ENCODE assay signal across 25 mouse cellular contexts in the genomic region with DNA sequence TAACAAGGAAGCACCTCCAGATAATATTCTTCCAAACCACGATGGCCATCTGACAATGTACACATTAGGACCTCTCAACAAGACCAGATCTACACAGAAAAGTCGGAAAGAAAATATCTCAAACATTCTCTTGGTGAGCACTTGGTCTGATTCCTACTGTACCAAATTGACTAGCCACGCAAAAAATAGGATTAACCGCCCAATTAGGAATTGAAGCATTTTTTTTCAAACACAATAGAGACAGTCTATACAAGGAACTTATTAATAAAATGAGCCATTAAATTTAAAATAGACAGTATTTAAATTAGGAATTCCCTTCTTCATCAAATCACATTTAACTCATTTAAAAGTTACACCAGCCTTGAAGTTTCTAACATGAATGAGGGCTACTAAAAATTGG.
DNase-seq lines count a peak whose midpoint lies in the region; ATAC-seq and TF ChIP-seq lines count a peak whose summit lies in the region.
"Had no signal": no experiment of that assay in that cellular context is flagged by ENCODE, and none has a peak within 500 bp of the region (broad histone marks: within the 10 kb centered on the region; RNA-seq: fewer than 3 reads in every experiment).

No protein-coding gene starts in this region.

- TF ChIP-seq POLR2A in brain, embryonic 14.5 days (IDR thresholded peaks at IDR 0.05; ENCODE audit: borderline replicate concordance, extremely low read depth, insufficient read depth, insufficient read length, poor library complexity, severe bottlenecking) = no peak

- H3K4me1 ChIP-seq in hindbrain, postnatal 0 days (ENCODE audit: insufficient read depth, low read length) = no peaks in the 10 kb centered on the region
- peaks cover 7% of the 10 kb centered on the region for H3K4me1 ChIP-seq in hindbrain, embryonic 16.5 days (ENCODE audit: control insufficient read depth, insufficient read depth, low read depth, low read length)
- no peaks in the 10 kb centered on the region for H3K4me1 ChIP-seq in liver, postnatal 0 days (ENCODE audit: insufficient read depth)
- H3K4me1 ChIP-seq: embryonic facial prominence, embryonic 13.5 days; embryonic facial prominence, embryonic 15.5 days had no signal

- TF ChIP-seq CTCF in hindbrain, postnatal 0 days (IDR thresholded peaks at IDR 0.05; ENCODE audit: low read depth) = no peak
- TF ChIP-seq CTCF in brain, embryonic 14.5 days (IDR thresholded peaks at IDR 0.05; ENCODE audit: borderline replicate concordance, extremely low read depth, insufficient read depth, insufficient read length) = no peak
- no peak for TF ChIP-seq CTCF in liver, postnatal 0 days (IDR thresholded peaks at IDR 0.05; ENCODE audit: low read depth)

- H3K4me2 ChIP-seq in hindbrain, postnatal 0 days (ENCODE audit: low read depth, low read length) = no peak overlapping the region
- H3K4me2 ChIP-seq in hindbrain, embryonic 16.5 days (ENCODE audit: low read length) = no peak overlapping the region
- H3K4me2 ChIP-seq in liver, postnatal 0 days (ENCODE audit: low read depth, low read length) = no peak overlapping the region
- H3K4me2 ChIP-seq: embryonic facial prominence, embryonic 13.5 days; embryonic facial prominence, embryonic 15.5 days; forebrain, embryonic 12.5 days had no signal

- 73% methylated on average over 4 of the region's 4 CpGs for WGBS in hindbrain, postnatal 0 days
- 82% methylated on average over 4 of the region's 4 CpGs for WGBS in hindbrain, embryonic 16.5 days
- 72% methylated on average over 4 of the region's 4 CpGs for WGBS in liver, postnatal 0 days (ENCODE audit: insufficient replicate concordance)

- TF ChIP-seq EP300 in liver, postnatal 0 days (IDR thresholded peaks at IDR 0.05; ENCODE audit: low read depth) = no peak

- no peak for ATAC-seq in hindbrain, postnatal 0 days
- ATAC-seq in hindbrain, embryonic 16.5 days = no peak
- ATAC-seq in liver, postnatal 0 days = no peak
- no peak for ATAC-seq in frontal cortex, adult (ENCODE audit: low TSS enrichment)
- ATAC-seq: activated CD4-positive, CD25-positive, alpha-beta regulatory T cell, adult 4 months; forebrain, embryonic 14.5 days; forebrain, embryonic 16.5 days; Patski had no signal

- DNase-seq in hindbrain, postnatal 0 days (ENCODE audit: low spot score) = peak; percentile 25
- DNase-seq in Muller cell, postnatal 12 days (ENCODE audit: inconsistent ontology term) = peak; percentile 81
- DNase-seq in brain, embryonic 14.5 days (ENCODE audit: low read depth) = peak; percentile 31
- peak; percentile 77 for DNase-seq in retina, postnatal 1 day
- DNase-seq in liver, postnatal 0 days = no peak
- DNase-seq: adrenal gland, adult 8-10 months; adrenal gland, postnatal 14 days; adrenal gland, postnatal 36 days; cerebellum, adult 11 months; cerebellum, adult 18-20 months; cerebellum, adult 8-10 months; cerebellum, postnatal 14 days; cerebellum, postnatal 36 days; embryo, embryonic 11 days had no signal

- H3K36me3 ChIP-seq in hindbrain, postnatal 0 days (ENCODE audit: insufficient read depth, low read length) = no peaks in the 10 kb centered on the region
- no peaks in the 10 kb centered on the region for H3K36me3 ChIP-seq in hindbrain, embryonic 16.5 days (ENCODE audit: control insufficient read depth, insufficient read depth, low read length)
- H3K36me3 ChIP-seq in liver, postnatal 0 days (replicated peaks; ENCODE audit: insufficient read depth, low read length) = no peaks in the 10 kb centered on the region
- H3K36me3 ChIP-seq: embryonic facial prominence, embryonic 13.5 days; embryonic facial prominence, embryonic 15.5 days; forebrain, embryonic 10.5 days; forebrain, embryonic 12.5 days had no signal

- H3K27ac ChIP-seq in hindbrain, postnatal 0 days = no peak overlapping the region
- H3K27ac ChIP-seq in hindbrain, embryonic 16.5 days (ENCODE audit: low read depth, low read length) = no peak overlapping the region
- H3K27ac ChIP-seq in liver, postnatal 0 days (ENCODE audit: low read depth) = no peak overlapping the region
- H3K27ac ChIP-seq: embryonic facial prominence, embryonic 13.5 days; embryonic facial prominence, embryonic 15.5 days; forebrain, embryonic 10.5 days; forebrain, embryonic 12.5 days had no signal

- no peak overlapping the region for H3K9ac ChIP-seq in hindbrain, postnatal 0 days (replicated peaks; ENCODE audit: low read length)
- H3K9ac ChIP-seq in hindbrain, embryonic 16.5 days (ENCODE audit: low read depth, low read length) = no peak overlapping the region
- H3K9ac ChIP-seq in liver, postnatal 0 days (replicated peaks) = no peak overlapping the region
- H3K9ac ChIP-seq: embryonic facial prominence, embryonic 13.5 days; embryonic facial prominence, embryonic 15.5 days; forebrain, embryonic 12.5 days had no signal

- H3K27me3 ChIP-seq in hindbrain, postnatal 0 days (ENCODE audit: insufficient read depth, low read length) = no peaks in the 10 kb centered on the region
- no peaks in the 10 kb centered on the region for H3K27me3 ChIP-seq in hindbrain, embryonic 16.5 days (replicated peaks; ENCODE audit: control insufficient read depth, insufficient read depth, low read length)
- no peaks in the 10 kb centered on the region for H3K27me3 ChIP-seq in liver, postnatal 0 days (ENCODE audit: insufficient read depth, low read length)
- H3K27me3 ChIP-seq: embryonic facial prominence, embryonic 13.5 days; embryonic facial prominence, embryonic 15.5 days; forebrain, embryonic 12.5 days; Patski had no signal

- no peaks in the 10 kb centered on the region for H3K9me3 ChIP-seq in hindbrain, postnatal 0 days (ENCODE audit: low read length)
- no peaks in the 10 kb centered on the region for H3K9me3 ChIP-seq in hindbrain, embryonic 16.5 days (ENCODE audit: control insufficient read depth, low read length)
- no peaks in the 10 kb centered on the region for H3K9me3 ChIP-seq in liver, postnatal 0 days (ENCODE audit: low read length)
- H3K9me3 ChIP-seq: embryonic facial prominence, embryonic 13.5 days; embryonic facial prominence, embryonic 15.5 days; forebrain, embryonic 10.5 days; forebrain, embryonic 12.5 days had no signal

- H3K4me3 ChIP-seq in hindbrain, postnatal 0 days (ENCODE audit: low read length) = no peak overlapping the region
- no peak overlapping the region for H3K4me3 ChIP-seq in hindbrain, embryonic 16.5 days (ENCODE audit: low read length)
- no peak overlapping the region for H3K4me3 ChIP-seq in liver, postnatal 0 days (ENCODE audit: low read depth, low read length)
- H3K4me3 ChIP-seq: embryonic facial prominence, embryonic 13.5 days; embryonic facial prominence, embryonic 15.5 days; erythroblast, embryonic 14.5 days; forebrain, embryonic 10.5 days; forebrain, embryonic 12.5 days had no signal
